Mouse (Mus musculus) ovary, postnatal 10 days (tissue): ENCODE measurements around the gene Rflna.

ENCODE experiments used
- DNase-seq: peaks from one replicate; pipeline ENCODE4 v3.0.0; 2022; ENCODE audit warnings: low spot score

The Rflna gene

DNA sequence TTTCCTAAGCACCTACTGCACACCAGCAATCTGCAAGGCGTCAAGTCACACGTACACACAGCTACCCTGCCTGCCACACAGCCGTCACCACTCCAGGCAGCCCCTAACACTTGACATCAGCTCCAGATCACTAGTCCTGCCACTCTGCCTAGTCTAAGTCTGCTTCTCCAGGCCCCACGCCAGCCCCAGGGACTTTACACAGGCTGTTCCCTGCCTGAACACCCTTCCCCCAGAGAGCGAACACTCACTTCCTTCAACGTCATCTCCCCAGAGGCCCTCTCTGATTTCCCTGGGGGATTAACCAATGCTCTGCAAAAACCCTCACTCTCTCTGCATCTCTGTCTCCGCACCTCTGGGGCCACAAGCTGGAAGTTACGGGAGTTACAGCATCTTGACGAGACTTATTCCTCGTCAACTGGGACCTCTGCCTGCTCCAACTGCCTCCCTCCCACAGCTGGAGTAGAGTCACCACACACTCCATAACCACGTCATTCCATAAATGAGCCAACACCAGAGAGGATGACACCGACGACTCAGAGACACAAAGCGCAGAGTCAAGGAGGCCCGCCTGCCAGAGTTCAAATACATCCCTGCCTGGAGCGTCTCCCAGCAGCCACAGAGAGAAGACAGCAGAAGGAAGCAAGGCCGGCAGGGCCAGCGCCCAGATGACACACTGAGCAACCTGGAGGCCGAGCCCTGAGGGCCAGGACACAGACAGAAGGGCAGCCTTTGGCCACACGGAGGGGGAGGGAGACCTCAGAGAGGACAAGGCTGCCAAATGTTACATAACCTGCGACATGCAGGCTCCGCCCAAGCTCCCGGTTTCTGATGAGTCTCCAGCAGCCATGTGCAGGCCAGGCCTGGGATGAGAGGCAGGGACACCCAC is 49.8 kb downstream of the Rflna start:
- no peak for DNase-seq

DNA sequence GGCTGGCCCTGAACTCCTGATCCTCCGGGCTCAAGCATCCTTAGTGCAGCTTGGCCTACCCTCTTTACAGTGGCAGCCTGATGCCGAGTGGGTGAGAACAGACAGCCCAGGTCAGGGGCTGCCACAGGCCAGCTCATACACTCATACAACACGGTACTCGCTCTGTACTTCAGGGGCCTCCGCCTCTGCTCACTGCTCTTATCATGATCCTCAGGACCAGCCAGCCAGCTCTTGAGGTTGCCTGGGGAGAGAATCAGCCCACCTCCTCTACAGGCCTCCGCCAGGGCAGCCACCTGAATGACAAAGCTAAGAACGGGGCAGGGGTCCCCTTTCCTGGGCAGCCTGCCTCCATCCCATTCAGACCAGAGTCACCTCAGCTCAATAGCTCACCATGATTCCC is 50.6 kb downstream of the Rflna start:
- DNase-seq: no peak

DNA sequence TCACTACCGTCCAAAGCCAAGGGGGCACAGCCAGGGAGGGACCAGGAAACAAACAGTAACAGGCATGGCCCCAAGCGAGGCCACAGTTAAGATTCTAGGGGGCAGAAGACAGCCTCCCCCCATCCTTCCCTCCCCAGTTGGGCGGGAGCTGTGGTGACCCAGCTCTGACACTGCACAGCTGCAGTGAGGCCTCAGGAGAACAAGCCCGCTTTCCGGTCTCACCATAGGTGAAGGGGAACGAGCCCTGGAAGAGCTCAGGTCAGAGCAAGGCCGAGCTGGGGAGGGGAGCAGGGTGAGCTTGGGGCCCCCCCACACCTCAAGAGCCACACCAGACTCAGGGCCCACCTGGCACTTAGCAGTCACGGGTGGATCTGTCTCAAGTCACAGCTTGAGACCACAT is 52.9 kb downstream of the Rflna start:
- no peak for DNase-seq

DNA sequence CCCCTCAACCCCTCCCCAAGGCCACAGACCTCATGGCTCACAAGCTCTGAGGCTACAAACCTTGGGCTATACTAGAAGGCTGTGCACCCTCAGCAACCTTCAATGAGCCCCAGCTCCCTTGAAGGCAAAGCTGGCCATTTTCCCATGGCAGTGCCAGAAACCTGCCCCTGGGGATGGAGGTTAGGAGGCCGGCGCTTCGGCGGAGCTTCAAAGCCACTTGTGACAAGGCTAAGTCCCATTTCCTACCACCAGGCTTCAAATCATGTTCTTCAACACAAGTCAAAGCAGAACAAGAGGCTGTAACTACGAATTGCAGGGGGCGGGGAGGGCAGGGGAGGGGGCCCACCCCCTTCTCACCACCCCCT is 53.3 kb downstream of the Rflna start:
- DNase-seq: no peak

DNA sequence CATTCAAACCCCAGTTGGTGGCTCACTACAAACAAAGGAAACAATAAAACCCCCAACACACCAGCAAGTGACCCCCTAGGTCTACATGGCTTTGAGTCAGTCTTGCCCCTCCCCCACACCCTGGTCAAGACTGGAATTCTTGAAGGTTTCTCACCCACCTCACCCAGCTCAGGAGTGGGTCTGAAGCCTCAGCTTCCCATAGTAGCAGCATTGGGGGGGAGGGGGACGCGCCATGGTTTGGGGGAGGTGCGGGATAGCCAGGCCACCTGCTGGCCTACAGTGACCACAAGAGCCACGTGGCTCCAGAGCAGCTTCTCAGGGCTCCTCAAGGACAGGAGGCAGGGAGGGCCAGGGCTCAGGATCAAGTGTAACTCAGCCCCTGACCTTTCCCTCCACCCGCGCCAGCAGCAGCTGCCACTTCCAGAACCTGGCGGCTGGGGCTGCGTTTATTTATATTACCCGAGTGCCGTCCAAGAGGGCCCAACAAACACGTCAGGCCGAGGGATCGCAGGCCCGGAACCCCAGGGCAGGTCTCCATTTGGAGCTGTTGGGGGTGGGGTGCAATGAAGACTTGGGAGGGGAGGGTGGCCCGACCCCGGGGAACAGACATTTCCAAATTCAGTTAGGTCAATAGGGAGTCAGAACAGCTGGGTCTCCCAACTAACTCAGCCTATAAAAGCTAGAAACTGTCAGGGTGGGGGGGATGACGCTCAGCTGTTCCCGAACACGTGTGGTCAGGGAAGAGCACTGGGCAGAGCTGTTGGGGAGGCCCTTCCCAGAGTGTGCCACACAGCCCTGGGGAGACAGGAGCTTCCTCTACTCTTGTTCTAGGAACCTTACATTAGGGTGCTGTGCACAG is 53.9 kb downstream of the Rflna start:
- no peak for DNase-seq

DNA sequence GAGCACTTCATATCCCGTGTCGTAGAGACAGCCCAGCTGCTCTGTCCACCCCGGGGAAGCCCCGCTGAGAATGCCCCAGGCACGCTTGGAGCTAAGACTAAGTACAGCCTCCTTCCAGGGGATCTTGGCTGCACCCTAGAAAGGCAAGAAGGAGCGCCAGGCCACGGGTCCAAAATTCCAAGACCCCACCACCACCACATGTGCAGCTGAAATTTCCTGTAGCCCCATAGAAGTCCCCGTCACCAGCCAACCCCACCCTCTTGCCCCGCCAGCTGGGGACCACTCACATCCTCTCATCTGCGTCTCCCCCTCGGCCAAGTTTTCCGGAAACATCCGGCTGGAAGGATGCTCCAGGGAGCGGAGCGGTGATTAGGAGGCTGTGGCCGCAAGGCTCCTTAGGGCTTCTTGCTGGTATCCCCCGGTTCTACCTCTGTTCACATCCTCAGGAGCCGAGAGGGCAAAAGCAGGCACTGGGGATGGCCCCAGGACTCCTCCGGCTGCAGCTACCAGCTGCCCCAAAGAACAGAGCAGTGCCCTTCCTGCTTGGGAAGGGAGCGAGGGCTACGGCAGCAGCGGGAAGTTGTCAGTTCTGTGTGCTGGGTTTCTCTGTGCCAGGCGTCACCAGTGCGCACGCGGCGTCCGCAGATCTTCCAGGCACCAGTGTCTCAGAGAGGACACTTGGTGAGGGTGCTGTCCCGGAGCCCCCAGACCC is 54.7 kb downstream of the Rflna start:
- no peak for DNase-seq

DNA sequence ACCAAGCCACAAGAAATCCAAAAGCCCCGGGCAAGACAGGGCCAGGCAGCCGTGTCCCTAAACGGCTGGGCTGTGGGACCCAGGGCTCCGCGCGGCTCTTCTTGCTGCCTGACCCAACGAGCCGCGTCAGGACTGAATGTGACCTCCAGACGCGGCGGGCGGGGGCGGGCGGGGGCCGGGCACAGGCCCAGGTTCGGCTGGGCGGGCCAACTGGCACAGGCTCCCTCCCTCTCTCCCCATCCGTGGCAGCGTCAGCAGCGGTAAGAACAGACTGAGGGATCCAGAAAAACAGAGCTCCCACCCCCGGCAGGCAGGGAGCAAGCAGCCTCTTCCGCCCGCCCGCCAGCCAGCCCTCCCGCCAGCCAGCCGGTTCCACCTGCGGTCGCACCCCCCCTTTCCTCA is 55.2 kb downstream of the Rflna start:
- DNase-seq: no peak
